Mouse (Mus musculus) heart, postnatal 25 days (tissue): ENCODE measurements around the gene Stx19. TPM values are rescaled to one million over a fixed set of nuclear protein-coding genes. Genes with fewer than 3 reads are reported as not detected.

Source experiments
- DNase-seq: peaks from one replicate; pipeline ENCODE4 v3.0.0; 2022; ENCODE audit warnings: low spot score
- intact Hi-C: fragments of 180-260 bp; cut with DNase I; formaldehyde crosslinking; loops from one replicate; pipeline ENCODE4 v1.15.1; 2025
- total RNA-seq, 2 experiments: library from RNA; stranded (reverse); gene quantifications; 2 replicates each; pipeline ENCODE4 v1.2.3; 2021

Gene Stx19
- total RNA-seq = not detected

GRCm38 (mm10) chr16:62814491-62814890, at the start of gene Stx19:
Gene Stx19, plus strand, starts transcription at chr16:62814676.
- intact Hi-C loops = no loop called here
- no peak for DNase-seq

- intact Hi-C loops = no loop called here
- DNase-seq = no peak
Measured at GRCm38 (mm10) chr16:62773462-62773861, 41.0 kb upstream of the Stx19 start.

GRCm38 (mm10) chr16:62776034-62776433, 38.4 kb upstream of the Stx19 start:
- DNase-seq = no peak
- intact Hi-C loops = no loop called here

GRCm38 (mm10) chr16:62778282-62778681, 36.2 kb upstream of the Stx19 start:
- intact Hi-C loops = no loop called here
- no peak for DNase-seq

- intact Hi-C loops = loop anchor here (5.0 kb wide), 1 partner anchor 45 kb away; no protein-coding TSS in a partner anchor
- no peak for DNase-seq
Measured at GRCm38 (mm10) chr16:62782229-62782628, 32.2 kb upstream of the Stx19 start.

GRCm38 (mm10) chr16:62786621-62787331, 27.7 kb upstream of the Stx19 start, which contains the start of gene Nsun3:
Gene Nsun3, minus strand, starts transcription at chr16:62786818.
- intact Hi-C loops = loop anchor here (5.0 kb wide), 1 partner anchor 61 kb away; the partner anchor contains the start of gene Arl13b
- DNase-seq = peak; percentile 85

GRCm38 (mm10) chr16:62796608-62797007, 17.9 kb upstream of the Stx19 start:
- intact Hi-C loops = no loop called here
- no peak for DNase-seq

- intact Hi-C loops = no loop called here
- DNase-seq = no peak
Measured at GRCm38 (mm10) chr16:62798808-62799207, 15.7 kb upstream of the Stx19 start.

GRCm38 (mm10) chr16:62799426-62799825, 15.1 kb upstream of the Stx19 start:
- intact Hi-C loops = no loop called here
- no peak for DNase-seq

GRCm38 (mm10) chr16:62799839-62800238, 14.6 kb upstream of the Stx19 start:
- intact Hi-C loops = no loop called here
- DNase-seq = no peak

- intact Hi-C loops = no loop called here
- no peak for DNase-seq
Measured at GRCm38 (mm10) chr16:62804621-62805020, 9.9 kb upstream of the Stx19 start.

- intact Hi-C loops = no loop called here
- DNase-seq = no peak
Measured at GRCm38 (mm10) chr16:62807249-62807979, 7.1 kb upstream of the Stx19 start.

GRCm38 (mm10) chr16:62810855-62811254, 3.6 kb upstream of the Stx19 start:
- intact Hi-C loops = no loop called here
- no peak for DNase-seq

- intact Hi-C loops = no loop called here
- no peak for DNase-seq
Measured at GRCm38 (mm10) chr16:62813790-62814189, 686 bp upstream of the Stx19 start.

GRCm38 (mm10) chr16:62822472-62822871, 8.0 kb downstream of the Stx19 start:
- intact Hi-C loops = no loop called here
- no peak for DNase-seq

- intact Hi-C loops = loop anchor here (5.0 kb wide), 1 partner anchor 44 kb away; no protein-coding TSS in a partner anchor
- DNase-seq = no peak
Measured at GRCm38 (mm10) chr16:62826156-62827001, 11.9 kb downstream of the Stx19 start.

- intact Hi-C loops = no loop called here
- DNase-seq = no peak
Measured at GRCm38 (mm10) chr16:62832027-62832426, 17.6 kb downstream of the Stx19 start.

- no peak for DNase-seq
- intact Hi-C loops = no loop called here
Measured at GRCm38 (mm10) chr16:62832481-62832880, 18.0 kb downstream of the Stx19 start.

- intact Hi-C loops = no loop called here
- DNase-seq = no peak
Measured at GRCm38 (mm10) chr16:62834016-62834735, 19.7 kb downstream of the Stx19 start.

GRCm38 (mm10) chr16:62845341-62845740, 30.9 kb downstream of the Stx19 start:
- intact Hi-C loops = loop anchor here (5.0 kb wide), 1 partner anchor 58 kb away; the partner anchor contains the start of gene Nsun3
- no peak for DNase-seq
